Mouse (Mus musculus) G1E-ER4 (cell line): ENCODE data around the gene Pdia5. TPM values are rescaled to one million over a fixed set of nuclear protein-coding genes. Genes with fewer than 3 reads are reported as not detected.

ENCODE experiments used
- GATA1 ChIP-seq: IDR thresholded peaks from one replicate; pipeline ENCODE4 v1.8.0; 2012; ENCODE audit warnings: low read length, inconsistent platforms
- polyA plus RNA-seq: library from polyadenylated mRNA; stranded (reverse); fragments of >175 nt; gene quantifications from 2 replicates; pipeline ENCODE4 v1.2.3, GENCODE M21; 2012

Pdia5 gene
- polyA plus RNA-seq, 1 experiment, result not detected

DNA sequence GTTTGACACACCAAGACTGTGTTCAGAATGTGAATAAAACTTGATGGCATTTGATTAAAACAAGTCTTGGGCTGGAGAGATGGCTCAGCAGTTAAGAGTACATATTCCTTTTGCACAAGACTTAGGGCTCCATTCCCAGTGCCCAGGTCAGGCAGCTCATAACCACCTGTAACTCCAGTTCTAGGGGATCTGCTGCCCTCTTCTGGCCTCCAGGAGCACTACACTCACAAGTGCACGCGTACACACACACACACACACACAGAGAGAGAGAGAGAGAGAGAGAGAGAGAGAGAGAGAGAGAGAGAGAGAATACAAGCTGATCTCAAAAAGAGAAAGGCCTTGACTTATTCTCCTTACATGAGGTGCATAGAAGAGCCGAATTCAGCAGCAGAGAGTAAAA is 9.7 kb upstream of the Pdia5 start:
- TF ChIP-seq GATA1, result no peak

DNA sequence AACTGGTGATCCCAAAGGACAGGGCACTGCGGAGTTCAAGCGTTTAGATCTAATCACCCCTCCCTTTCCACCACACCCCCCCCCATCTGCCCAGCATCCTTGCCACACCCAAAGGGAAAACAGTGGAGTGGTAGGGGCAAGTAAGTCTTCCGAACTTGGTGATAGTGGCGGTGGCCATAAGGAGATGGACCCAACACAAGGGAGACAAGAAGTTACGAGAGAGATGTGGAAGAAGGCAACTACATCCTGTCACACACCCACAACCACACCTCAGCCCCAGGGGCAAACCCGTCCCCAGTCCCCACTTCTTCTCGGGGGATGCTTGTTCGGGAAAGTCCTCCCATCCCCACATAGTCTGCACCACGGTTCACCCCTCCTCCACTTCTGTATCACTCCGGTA is 880 bp downstream of the Pdia5 start:
- no peak for TF ChIP-seq GATA1

DNA sequence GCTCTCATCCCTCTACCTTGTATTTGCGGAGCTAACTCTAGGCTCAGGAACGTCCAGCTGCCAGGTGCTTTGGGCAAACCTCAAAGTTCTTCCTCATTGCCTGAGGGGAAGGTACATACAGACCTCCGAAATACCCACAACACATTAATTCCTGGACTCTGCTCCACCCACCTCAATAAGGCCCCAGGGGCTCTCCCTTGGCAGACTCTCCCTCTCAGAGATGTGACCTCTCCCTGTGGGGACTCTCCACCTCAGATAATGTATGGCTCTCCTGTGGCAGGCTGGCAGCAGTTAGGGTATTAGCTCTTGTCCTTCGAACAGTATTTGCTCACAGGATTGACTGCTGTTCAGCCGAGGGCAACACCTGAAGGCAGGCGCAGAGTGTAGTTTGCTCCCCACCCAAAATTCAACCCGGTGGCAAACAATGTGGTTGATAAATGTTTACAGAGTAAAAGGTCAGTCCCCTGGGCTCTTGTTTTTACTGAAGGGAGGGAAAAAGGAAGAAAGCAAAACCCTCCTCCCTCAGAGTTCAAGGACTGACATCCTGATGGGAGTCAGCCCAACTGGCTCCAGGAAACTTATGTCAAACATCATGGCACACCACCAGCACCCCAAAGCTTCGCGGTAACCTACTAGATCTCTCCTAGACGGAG is 1.5 kb downstream of the Pdia5 start:
- no peak for TF ChIP-seq GATA1

DNA sequence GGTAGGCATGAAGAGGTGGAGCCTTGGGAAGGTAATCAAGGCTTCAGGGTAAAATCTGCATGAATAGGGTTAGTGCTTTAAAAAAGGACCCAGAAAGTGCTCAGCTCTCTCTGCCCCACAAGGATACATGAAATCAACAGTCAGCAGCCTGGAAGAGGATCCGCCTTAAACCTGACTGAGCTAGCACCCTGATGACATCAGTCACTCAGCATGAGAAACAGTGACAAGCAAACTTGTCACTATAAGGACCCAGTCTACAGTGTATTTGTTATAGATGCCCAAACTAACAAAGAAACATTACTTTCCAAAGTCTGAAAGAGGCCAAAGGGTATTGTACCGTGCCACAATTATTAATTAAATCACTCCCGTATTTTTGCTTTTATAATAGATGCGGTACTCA is 2.9 kb downstream of the Pdia5 start:
- TF ChIP-seq GATA1, result no peak

- no peak for TF ChIP-seq GATA1
Measured at GRCm38 (mm10) chr16:35487056-35487455, 3.6 kb downstream of the Pdia5 start.

DNA sequence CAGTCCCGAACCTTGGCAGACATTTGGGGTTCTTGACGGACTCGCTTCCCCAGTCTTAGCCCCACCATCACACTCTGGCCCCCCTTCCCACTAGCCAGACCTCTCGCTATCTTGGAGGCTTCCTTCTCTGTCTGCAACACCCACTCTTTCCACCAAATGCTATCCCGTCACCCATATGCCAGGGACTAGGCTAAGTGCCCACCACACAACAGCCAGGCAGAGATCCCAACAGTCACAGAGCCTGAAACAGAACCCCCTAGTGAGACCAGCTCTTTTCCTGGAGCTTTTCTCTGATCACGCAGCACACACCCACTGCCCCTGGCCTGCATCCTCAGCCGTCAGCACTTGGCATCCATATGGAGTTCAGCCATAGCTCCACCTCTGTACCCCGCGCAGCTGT is 5.0 kb downstream of the Pdia5 start:
- no peak for TF ChIP-seq GATA1

DNA sequence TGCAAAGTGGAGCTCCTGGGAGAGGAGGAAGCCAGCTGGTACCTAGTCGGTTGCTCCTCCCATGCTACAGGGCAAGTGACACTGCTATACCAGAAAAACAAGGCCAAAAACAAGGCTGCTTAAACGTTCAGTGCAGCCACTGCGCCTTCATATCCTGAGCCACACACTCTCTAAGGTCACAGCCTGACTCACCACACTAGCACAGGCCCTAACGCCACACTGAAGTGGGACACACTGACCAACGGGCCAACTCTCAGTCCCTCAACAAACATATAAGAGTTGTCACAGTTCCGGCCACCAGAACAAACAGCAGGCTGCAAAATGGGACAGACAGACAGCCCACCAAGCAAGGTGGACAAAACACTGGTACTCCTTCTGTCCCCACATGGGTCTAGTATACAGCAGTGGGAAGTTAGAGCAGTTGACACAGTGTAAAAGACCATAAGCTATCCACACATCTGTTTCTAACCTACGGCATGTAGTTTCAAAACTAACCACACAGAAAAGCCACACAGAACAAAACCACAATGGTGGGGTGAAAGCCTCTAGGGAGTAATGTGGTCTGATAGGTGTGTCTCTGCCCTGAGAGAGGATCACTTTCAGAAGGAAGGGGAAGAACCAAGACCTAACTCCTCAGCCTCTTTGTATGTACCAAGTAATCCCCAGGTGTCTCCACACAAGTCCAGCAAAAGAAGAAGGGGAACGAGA is 6.0 kb downstream of the Pdia5 start:
- no peak for TF ChIP-seq GATA1

GRCm38 (mm10) chr16:35484105-35484504 is 6.6 kb downstream of the Pdia5 start:
- TF ChIP-seq GATA1, result no peak

DNA sequence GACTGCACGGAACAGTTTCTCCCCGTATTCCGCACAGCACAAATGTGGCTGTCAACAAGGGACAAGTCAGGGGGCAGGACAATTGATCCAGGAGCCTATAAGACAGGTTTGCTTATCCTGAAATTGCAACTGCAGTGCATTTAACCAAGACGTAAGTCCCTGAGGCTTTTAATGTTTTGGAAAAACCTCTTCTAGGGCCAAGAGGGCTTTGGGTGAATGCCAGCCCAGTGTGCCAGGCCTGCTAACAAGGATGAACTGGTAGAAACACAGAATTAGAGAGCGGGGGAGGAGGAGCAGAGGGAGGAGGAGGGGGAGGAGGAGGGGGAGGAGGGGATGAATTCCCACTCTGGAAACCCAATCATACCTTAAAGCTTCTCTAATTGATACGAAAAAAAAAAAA is 11.4 kb downstream of the Pdia5 start:
- TF ChIP-seq GATA1, result no peak

DNA sequence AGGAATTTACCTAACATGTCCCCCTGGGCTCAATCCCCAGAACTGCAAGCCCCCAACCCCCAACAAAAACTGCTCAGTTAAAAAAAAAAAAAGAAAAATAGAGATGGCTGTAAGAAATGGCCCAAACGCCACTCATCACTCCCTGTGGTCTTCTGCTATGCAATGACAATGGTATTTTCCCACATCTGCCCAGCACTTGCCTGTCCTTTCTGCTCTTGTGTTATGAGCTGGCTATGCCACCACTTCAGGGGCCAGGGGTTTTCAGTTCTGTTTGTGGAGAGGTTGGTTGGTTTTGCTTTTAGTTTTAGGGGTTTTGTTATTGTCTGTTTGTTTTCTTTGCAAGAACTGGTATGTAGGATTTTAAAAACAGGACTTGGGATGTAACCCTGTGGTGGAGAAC is 13.4 kb downstream of the Pdia5 start:
- no peak for TF ChIP-seq GATA1

- TF ChIP-seq GATA1, result no peak
Measured at GRCm38 (mm10) chr16:35472569-35473275, 18.0 kb downstream of the Pdia5 start.

- no peak for TF ChIP-seq GATA1
Measured at GRCm38 (mm10) chr16:35471841-35472568, 18.7 kb downstream of the Pdia5 start.

DNA sequence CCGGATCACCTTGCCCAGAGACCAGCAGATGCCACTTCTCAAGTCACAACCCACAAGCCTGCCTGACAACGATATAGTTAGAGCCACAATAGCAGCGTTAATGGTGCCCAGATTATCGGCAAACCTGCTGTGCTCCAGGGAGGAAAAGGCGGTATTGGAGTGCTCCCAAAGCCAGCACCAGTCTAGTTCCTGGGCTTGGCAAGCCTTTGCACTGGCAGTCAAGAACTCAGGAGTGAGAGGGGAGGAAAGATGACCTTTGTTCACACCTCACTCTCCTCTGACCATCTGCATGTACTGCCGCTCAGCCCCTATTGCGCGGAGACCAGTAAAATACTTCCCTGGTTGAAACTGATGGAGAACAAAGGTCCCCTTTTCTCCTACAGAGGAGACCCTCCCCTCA is 19.7 kb downstream of the Pdia5 start:
- TF ChIP-seq GATA1, result no peak

DNA sequence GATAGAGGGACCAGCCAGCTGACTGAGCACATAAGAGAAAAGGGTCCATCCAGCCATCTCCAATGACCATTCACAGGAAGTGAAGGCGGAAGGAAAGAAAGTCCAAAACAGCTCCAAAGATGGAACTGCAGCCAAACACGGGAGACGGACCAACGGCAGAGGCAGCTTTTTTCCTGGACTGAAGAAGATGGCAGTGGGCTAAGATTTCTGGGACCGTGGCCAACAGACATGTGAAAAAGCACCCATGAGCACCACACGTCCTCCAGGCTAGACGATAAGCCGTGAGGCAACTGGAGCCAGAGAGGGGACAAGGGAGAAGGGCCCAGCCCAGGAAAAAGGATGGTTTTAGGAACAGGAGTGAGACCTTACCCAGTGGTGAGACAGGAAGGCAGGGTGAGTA is 20.6 kb downstream of the Pdia5 start:
- TF ChIP-seq GATA1, result no peak

- TF ChIP-seq GATA1, result no peak
Measured at GRCm38 (mm10) chr16:35469016-35469415, 21.7 kb downstream of the Pdia5 start.

- no peak for TF ChIP-seq GATA1
Measured at GRCm38 (mm10) chr16:35467044-35467443, 23.6 kb downstream of the Pdia5 start.

GRCm38 (mm10) chr16:35465808-35466351 is 24.8 kb downstream of the Pdia5 start:
- no peak for TF ChIP-seq GATA1
